Mouse (Mus musculus) layer of hippocampus, postnatal 25 days (tissue): ENCODE data around the gene Glb1l2. TPM values are rescaled to one million over a fixed set of nuclear protein-coding genes. Genes with fewer than 3 reads are reported as not detected.

Experiments
- DNase-seq, 2 experiments: peaks; one replicate each; pipeline ENCODE4 v3.0.0; 2022; ENCODE audit warnings: mixed read lengths in 2 of 2, low spot score in 1 of 2; ENCODE audit errors: extremely low spot score in 1 of 2
- total RNA-seq, 2 experiments: library from RNA; stranded (reverse); gene quantifications; 2 replicates each; pipeline ENCODE4 v1.2.3; 2021

Glb1l2 gene
- under 1 TPM; 0.30 to 0.38 TPM for total RNA-seq

DNA sequence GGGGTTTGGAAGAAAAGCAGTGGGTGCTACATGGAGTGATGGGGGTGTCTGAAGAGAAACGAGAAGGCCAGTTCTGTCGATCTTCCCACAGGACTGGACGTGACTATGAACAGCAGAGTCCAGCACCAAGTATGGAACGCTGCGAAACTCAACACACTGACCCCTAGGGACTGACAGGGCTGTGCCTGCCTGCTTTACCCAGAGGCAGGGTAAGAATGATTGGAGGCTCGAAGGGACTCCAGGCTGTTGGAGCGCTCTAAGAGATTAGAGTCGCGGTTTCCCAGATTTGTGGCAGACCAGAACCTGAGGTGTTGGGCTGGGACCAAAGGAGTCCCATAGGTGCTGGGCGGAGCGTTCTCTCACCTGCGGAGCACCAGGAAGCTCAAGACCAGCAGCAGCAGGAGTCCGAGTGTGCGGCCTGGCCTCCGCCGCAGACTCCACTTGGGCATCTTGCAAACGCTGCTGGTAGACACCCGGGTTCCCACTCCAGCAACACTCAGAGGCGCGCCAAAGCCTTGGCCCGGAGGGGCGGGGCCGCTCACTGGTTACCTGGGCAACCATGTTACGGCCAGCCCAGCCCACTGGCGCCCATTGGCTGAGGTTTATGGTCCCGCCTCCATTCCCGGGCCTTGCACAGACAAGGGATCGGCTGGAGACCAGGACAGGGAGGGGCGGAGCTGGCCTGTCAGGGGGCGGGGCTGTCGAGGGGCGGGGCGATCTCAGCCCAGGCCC, at the start of gene Glb1l2:
TSS of gene Glb1l2 (minus strand) at position 534 of the 732 bp plus-strand sequence.
- DNase-seq = peak; percentile 60 to 67

DNA sequence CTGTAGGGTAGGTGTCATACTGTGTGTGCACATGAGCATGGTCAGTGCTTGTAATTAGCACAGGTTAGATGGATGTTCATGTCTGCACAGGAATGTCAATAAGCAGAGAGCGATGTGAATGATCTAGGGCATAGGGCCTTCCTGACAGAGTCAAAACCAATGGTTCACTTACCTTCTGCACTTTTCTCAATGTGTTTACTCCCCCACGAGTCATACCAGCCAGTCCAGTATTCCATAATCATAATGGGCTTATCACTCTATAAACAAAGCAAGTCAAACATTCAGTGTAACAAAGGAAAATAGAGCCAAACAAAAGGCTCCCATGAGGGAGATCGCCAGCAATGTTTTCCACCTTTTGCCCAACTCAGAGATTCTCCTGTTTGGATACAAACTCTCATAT, 24.8 kb upstream of the Glb1l2 start:
- no peak for DNase-seq

DNA sequence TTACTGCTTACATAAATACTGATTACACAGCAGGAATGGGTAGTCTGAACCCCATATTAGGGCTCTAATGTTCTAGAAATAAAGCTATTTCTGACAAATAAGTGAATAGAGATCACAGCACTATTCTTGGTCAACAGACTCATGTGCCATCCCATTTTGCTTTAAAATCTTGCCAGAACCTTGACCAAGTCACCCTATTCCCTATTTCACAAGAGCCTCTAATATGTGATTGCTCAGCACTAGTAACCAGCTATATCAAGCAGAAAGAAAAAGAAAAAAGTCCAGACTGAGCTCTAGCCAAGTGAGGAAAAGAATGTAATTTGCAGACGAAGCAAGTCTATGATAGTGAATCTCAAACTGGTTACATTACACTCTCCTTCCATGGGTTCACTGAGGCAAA, 13.7 kb upstream of the Glb1l2 start:
- no peak for DNase-seq

DNA sequence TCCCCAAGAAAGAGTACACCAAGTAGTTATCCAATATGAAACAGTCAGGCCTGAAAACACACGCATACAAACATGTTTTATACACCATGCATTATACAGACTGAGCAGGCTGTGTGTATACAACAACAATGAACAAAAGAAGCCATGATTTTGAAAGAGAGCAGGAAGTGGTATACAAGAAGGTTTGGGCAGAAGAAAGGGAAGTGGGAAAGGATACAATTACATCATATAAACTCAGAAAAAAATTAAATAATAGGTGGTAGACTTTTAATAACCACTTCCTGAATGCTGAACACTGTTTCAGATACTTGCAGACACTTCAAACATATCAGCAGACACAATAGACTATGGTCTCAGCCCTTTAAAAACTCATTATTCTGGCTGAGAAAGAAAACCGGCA, 2.5 kb upstream of the Glb1l2 start:
- DNase-seq = no peak

DNA sequence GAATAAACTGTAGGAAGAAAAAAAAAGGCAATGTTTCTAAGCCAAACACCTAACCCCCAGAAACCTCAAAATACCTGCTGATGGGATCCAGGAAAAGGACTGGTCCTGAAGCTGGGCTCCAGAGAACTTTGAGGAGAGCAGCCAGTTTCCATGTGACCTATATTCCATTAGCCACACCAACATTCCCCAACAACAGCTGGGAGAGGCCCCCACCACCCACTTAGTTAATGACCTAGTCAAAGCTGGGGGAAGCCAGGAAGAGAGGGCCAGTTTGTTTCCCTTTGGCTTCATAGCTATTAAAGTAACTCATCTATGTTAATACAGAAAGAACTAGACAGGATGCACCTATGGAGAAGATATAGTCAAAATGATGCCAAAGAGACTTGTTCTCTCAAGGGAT, 1.9 kb downstream of the Glb1l2 start:
- DNase-seq = no peak

DNA sequence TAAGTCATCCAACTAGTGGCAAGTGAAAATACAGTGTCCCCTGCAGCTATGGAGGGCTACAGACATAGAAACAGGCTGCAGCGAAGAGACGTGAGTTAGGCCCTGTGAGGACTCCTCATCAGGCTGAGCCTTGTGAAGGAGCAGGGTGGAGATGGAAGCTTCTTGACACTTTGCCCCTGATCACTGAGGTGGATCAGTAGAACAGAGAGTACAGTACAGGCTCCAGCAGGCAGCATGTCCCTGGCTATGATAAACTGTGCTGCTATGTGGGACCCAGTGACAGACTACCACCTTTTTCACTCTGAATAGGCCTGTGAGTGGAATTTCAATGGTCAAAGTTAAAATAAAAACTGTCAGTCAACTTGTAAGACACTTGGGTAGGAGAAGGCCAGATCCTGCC, 5.9 kb downstream of the Glb1l2 start:
- DNase-seq = no peak

DNA sequence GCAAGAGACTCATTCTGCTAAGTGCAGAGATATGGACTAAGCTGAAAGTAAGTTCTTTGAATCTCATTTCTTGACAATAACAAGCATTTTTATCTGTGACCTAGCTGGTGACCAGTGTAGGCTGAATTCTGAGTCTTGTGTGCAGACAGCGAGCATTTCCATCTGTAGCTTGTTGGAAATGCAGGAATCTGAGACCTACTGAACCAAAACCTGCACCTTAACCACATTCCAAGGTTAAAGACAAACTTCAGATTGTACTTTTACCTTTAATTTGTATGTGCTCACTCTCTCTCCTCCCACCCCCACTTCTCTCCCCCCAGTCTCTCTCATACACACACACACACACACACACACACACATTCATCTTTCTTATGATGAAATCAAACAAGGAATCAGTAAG, 7.5 kb downstream of the Glb1l2 start:
- no peak for DNase-seq

DNA sequence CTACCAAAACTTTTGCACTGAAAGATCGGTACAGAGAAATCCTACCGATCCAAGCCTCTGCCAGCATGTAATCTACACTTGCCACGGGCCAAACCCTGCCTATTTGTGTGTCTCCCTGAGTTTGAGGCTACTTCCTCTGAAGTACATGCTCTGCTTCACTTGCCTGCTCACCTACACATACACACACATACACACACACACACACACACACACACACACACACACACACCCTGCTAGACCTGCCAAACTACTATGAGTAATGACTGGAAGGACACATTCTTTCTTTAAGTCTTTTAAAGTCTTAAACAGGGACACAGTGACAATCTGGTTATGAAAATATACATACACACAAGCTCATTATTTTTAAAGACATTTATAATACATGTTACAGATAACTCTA, 8.1 kb downstream of the Glb1l2 start:
- no peak for DNase-seq

DNA sequence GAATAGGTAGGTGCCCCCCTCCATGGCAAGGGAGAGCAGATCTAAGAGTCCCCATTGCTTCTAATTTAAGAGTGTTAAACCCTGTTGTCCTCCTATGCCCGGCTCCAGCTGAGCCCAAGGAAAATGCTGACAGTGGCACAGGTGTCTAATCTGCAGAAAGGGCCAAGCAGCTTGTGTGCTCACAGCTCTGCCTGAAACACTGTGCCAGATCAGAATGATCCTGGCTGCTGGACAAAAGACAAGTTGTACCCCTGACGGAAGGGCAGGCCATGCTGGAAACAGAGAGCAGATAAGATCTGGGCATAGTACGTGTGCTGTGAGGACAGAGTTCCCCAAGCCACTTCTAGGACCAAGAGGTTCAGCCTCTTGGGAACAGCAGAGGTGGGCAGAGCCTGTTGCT, 13.4 kb downstream of the Glb1l2 start:
- no peak for DNase-seq

DNA sequence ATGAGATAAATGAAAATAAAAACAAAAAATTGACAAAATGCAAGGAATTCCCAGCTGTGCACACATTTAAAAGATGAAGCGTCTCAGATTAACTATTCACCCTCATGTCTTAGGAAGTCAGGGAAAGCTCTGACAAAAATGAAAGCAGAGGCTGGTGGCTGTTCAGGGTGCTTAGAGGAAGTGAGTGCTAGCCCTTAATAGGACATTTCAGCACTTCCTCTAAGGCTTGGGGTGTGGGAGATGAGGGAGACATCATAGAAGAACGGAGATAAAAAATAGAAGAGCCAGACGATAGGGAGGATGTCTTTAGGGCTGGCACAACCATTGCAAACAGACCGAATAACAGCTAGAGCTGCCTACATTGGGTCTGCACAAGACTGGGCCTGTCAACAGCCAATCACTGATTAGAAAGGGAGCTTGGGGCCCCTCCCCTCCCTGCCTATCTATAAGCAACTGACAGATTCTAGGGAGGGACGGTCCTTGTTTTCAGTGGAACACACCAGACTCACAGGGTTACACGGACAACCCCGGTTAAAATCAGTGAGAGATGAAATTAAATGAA, 22.8 kb downstream of the Glb1l2 start:
- DNase-seq = no peak

DNA sequence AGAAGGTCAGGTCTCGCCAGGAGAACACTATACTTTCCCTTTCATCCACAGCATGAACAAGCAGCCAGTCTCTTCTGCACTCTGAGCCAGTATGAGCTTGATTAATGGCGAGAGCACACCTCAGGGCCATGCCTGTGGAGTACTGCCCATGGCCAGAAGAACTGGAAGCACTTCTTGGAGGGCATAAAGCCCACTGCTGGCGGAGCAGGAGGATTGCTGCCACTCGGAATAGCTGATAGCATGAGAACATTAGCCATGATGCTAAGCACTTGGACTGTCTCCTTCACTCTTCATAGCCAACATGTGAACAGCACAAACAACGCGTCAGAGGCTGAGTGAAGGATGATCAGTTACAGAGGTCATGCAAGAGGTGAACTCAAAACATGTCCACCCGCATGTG, 27.8 kb downstream of the Glb1l2 start:
- DNase-seq = no peak

DNA sequence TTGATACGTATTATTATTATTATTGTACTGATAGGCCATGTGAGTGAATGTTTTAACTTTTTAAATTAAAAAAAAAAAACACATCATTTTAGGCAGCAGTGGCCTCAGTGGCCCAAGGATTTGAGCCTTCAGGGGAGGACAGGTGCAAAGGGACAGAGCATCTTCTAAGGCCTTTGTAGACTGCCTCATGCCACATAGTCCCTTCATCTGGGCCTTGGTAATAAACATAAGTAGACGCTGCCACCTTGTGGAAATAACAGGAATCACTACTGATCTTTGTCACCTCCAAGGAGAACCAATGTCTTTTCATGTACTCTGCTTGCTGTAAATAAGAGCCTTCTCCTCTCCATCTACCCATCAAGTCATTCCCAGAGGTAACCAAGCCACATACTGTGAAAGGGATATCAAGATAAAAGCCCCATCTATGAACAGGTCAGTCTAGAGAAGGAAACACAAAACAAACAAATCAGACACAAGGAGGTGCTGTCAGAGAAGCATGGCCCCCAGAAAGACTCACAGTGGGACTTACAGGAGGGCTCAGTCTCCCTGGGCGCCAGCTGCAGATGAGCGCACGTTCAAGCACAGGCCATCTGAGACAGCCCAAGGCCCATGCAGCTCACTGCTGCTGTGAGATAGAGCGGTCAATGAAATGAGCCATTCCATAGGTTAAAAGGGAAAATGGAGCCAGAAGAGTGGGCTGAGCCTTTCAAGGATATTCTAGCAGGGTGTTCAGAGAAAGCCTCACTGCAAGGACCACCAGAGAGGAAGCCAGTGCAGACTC, 30.0 kb downstream of the Glb1l2 start:
- DNase-seq = peak in 1 of 2 experiments; percentile 40

DNA sequence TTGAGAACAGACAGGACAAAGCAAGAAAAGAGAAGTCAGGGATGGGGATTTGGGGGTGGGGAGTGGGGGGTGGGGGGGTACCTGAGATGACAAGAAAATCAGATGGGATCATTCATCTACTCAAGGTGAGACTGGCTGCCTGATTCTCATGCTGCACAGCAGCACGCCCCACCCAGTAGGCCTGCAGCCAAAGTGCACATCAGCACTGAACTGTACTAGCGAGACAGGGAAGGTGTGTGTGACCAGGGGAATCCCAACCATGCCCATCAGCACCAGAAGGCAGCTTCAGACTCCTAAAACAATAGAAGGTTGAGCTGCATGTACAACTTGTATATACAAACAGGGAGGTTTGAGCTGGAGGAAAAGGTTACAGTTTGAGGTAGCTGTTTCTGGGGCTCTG, 30.6 kb downstream of the Glb1l2 start:
- DNase-seq = no peak

DNA sequence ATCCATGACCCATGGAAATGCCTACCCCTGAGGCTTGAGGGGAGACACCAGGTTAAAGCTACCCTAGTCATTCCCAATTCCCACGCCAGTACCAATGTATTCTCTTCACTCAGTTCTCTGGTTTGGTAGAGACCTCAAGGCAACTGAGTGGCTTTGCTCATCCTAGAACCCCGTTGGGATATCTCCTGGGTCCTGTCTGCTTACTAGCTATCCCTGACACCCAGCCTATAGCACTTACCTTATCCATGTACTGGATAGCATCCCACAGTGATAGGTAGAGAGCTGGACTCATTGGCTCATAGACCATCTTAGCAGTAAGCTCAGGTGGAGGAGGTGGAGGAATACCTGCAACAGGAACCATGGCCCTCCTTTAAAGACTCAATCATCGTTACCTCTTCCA, 38.1 kb downstream of the Glb1l2 start:
- DNase-seq = no peak

DNA sequence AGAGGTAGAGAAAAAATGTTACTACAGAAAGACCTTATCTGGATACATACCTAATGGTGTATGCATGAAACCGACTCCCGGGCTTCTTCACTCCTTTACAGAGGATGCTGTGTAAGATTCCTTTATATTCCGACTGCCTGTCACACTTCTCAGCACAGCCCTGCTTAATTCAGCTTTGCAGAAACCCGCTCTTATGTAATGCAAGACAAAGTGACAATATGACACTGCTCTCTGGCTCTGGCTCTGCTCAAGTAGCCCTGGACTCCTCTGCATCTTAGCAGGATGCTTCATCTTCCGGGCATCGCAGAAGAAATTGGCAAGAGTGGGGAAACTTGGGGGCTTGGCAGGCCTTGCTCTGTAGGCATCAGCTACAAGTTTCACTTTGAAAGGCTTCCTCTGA, 43.8 kb downstream of the Glb1l2 start:
- DNase-seq = no peak

DNA sequence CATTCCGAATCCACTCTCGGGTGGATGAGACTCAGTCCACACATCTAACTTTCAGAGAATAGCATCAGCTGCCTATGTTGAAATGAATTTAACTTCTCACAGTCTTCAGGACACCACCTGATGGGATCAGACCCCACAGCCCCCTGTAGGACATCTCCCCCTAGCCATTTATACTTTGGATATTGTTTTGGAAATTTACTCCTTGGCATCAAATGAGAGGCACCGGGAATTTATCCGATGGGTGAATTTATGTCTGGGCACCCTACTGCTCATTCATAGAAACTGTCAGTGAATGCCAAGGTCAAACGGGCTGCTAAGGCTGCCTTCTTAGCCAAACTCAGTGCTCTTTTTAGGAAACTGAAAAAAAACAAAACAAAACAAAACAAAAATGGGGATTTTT, 45.7 kb downstream of the Glb1l2 start:
- DNase-seq = no peak

DNA sequence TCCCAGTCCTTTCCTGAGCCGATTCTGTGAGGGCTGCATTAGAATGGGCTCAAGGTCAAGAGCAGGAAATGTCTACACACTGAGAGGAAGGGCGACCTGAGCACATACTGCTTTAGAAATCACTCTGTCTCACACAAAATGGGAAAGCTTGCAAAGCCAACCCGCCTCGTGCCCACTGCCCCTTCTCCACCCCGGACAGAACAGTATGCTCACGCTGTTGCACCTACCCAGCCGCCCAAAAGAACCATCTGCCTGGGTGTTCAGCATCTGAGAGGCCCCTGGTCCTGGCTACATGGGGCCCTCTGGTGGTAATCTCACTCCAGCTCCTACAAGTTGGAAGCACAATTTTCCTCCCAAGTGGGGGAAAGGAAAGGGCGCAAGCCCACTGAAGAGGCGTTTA, 46.2 kb downstream of the Glb1l2 start:
- DNase-seq = peak; percentile 56 to 61

DNA sequence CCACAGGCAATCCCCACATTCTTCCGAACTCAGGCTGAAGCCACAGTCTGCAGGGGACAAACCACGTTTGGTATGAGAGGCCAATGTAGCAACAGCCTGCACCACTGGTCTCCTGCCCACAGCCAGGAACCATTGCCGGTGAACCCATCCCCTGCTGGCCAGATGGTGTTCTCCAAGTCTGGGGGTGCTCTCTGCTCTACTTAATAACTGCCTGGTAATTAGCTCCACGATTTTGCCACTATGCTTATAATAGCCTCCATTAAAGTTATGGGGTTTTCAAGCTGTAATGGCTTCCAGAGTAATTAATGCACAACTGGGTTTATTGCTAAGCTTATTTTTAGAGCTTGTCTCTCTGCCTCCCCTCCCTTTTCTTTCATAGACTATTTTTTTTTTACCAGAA, 57.4 kb downstream of the Glb1l2 start:
- DNase-seq = no peak

DNA sequence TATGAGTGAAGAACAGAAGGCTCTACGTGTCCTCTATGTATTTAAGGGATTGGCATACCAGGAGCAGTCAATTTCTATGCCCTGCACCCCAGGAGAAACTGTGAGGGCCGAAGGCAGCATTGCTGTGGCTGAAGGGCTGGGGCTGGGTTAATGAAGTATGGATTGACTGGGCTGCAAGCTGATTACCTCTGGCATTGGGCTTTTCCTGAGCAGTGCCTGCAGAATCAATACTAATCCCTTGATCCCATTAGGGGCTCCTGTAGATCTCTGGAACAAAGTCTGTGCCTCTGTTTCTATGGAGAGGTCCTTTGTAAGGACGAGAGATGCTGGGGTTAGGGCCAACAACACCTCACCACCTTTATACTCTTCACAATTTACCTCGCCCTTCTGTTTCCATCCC, 59.1 kb downstream of the Glb1l2 start:
- DNase-seq = no peak

DNA sequence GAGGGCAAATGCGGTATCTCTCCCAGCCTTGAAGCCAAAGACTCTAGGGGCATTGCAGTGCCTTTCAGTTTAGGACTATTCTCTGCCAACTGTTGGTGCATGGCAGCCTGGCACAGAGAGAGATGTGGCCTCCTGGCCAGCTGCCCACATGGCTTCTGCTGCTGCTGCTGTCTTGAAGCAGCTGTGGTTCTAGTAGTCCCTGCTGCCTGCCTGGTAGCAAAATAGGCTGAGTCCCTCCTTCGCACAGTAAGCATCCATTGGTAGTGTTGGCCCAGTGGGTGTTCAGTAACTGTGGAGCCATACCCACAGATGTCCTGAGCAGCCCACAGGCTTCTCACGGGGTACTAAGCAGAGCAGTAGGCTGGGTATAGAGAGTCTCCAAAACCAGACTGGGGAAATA, 63.5 kb downstream of the Glb1l2 start:
- no peak for DNase-seq

DNA sequence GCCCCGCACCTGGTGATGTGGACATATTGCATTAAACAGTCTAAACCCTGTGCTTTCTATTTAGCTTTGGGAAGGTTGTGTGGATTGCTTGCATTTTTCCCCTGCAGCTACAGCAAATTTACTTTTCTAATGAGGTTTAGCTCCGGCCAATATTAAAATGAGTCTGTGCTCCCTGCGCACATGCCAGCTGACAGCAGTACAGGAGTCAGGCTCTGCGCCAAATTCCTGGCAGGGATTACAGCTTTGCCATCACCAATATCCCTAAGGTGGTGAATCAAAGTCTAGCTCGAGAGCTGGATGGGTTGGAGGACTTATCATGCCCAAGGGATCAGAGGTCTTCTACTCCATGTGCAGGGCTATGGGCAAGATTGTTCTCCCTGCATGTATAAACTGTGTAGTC, 69.2 kb downstream of the Glb1l2 start:
- DNase-seq = no peak

DNA sequence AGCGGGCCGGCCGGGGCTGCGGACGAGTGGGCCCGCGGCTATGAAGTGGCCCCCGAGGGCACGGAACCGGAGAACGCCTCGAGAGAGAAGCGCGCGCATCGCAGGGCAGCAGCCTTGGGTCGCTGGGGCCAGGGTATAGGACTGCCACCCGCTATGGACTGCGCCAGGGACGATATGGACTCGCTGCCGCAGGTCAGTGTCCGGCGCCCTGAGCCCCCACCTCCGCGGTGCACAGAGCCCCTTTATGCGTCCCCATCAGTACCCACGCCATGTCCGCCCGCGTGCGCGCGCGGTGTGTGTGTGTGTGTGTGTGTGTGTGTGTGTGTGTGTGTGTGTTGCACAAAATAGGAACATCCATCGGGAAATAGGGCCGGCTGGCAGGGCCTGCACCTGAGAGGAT, 72.3 kb downstream of the Glb1l2 start:
- DNase-seq = peak in 1 of 2 experiments; percentile 42
